Mouse (Mus musculus): ENCODE data around the gene Shisal1.

GRCm38 (mm10) chr15:84425733-84426132 is 21.2 kb downstream of the Shisal1 start:
- TF ChIP-seq CTCF (IDR thresholded peaks at IDR 0.05; ENCODE audit: low read depth, low read length) (no peak), EP300 (IDR thresholded peaks at IDR 0.05; ENCODE audit: insufficient read depth, low read depth, low read length) (no peak)

All from ES-Bruce4 (cell line).